Mouse (Mus musculus): Measurements from ENCODE around the gene Bik.

GRCm38 (mm10) chr15:83538855-83539254, 12.2 kb downstream of the Bik start:
- TF ChIP-seq MAZ (IDR thresholded peaks at IDR 0.05; ENCODE audit: low read depth, low read length), result no peak
- TF ChIP-seq EP300 (IDR thresholded peaks at IDR 0.05; ENCODE audit: low read depth in 1 of 2, low read length in 2 of 2), result no peak
- no peak for TF ChIP-seq CTCF (IDR thresholded peaks at IDR 0.05 in 2 of 3, conservative IDR thresholded peaks at IDR 0.05 in 1 of 3; ENCODE audit: control insufficient read depth in 1 of 3, insufficient read depth in 1 of 3, low read depth in 2 of 3, low read length in 3 of 3, poor library complexity in 1 of 3, severe bottlenecking in 1 of 3)
- TF ChIP-seq GATA1 (IDR thresholded peaks at IDR 0.05; ENCODE audit: low read depth, low read length), result no peak
- TF ChIP-seq MXI1 (IDR thresholded peaks at IDR 0.05; ENCODE audit: low read depth, low read length), result no peak
- TF ChIP-seq POLR2AphosphoS5 (IDR thresholded peaks at IDR 0.05; ENCODE audit: borderline replicate concordance, low read depth, low read length), result no peak
